Mouse (Mus musculus) heart, embryonic 15.5 days (tissue): ENCODE results near the gene Atp11a. TPM values are rescaled to one million over a fixed set of nuclear protein-coding genes. Genes with fewer than 3 reads are reported as not detected.

Experiments used
- ATAC-seq: fragments of 200-750 bp; cut with Nextera tagmentation; replicated peaks from 2 replicates; pipeline ENCODE4 v1.8.0; 2017; ENCODE audit warnings: low read depth, moderate TSS enrichment; ENCODE audit not compliant: insufficient number of reproducible peaks, insufficient read depth, low FRiP score
- H3K27ac ChIP-seq: fragments of 300-500 bp; sonication (generic); 2 replicates; pipeline ENCODE4 v1.5.1; 2015; ENCODE audit warnings: mild to moderate bottlenecking, inconsistent platforms
- H3K27me3 ChIP-seq: fragments of 300-500 bp; sonication (generic); 2 replicates; pipeline ENCODE4 v1.6.1; 2015; ENCODE audit warnings: inconsistent platforms
- H3K36me3 ChIP-seq: fragments of 300-500 bp; sonication (generic); 2 replicates; pipeline ENCODE4 v1.6.1; 2015; ENCODE audit warnings: mild to moderate bottlenecking, inconsistent platforms
- H3K4me1 ChIP-seq: fragments of 300-500 bp; sonication (generic); replicated peaks from 2 replicates; pipeline ENCODE4 v1.6.1; 2015; ENCODE audit warnings: inconsistent platforms
- H3K4me2 ChIP-seq: fragments of 300-500 bp; sonication (generic); 2 replicates; pipeline ENCODE4 v1.6.1; 2015; ENCODE audit warnings: inconsistent platforms, mild to moderate bottlenecking, moderate library complexity
- H3K4me3 ChIP-seq: fragments of 300-500 bp; sonication (generic); 2 replicates; pipeline ENCODE4 v1.5.1; 2015; ENCODE audit warnings: mild to moderate bottlenecking, inconsistent platforms
- H3K9ac ChIP-seq: fragments of 300-500 bp; sonication (generic); 2 replicates; pipeline ENCODE4 v1.6.1; 2015; ENCODE audit warnings: mild to moderate bottlenecking, inconsistent platforms
- H3K9me3 ChIP-seq: fragments of 300-500 bp; sonication (generic); replicated peaks from 2 replicates; pipeline ENCODE4 v1.6.1; 2016; ENCODE audit warnings: inconsistent platforms
- WGBS: fragments of 180-500 bp; shearing (Covaris S2); methylation state at CpG from one replicate; pipeline ENCODE4 v1.1.7; 2015; ENCODE audit warnings: mixed read lengths; 5-methylcytosine and 5-hydroxymethylcytosine counted together
- polyA plus RNA-seq: library from polyadenylated mRNA; unstranded; fragments of >200 nt; fragmentation: Nextera tagmentation; extraction: Ambion mirVana; gene quantifications from 2 replicates; pipeline ENCODE4 v1.2.1, GENCODE M21; 2015

The Atp11a gene
- polyA plus RNA-seq, 1 experiment from 2014 or later: 14.1 TPM

DNA sequence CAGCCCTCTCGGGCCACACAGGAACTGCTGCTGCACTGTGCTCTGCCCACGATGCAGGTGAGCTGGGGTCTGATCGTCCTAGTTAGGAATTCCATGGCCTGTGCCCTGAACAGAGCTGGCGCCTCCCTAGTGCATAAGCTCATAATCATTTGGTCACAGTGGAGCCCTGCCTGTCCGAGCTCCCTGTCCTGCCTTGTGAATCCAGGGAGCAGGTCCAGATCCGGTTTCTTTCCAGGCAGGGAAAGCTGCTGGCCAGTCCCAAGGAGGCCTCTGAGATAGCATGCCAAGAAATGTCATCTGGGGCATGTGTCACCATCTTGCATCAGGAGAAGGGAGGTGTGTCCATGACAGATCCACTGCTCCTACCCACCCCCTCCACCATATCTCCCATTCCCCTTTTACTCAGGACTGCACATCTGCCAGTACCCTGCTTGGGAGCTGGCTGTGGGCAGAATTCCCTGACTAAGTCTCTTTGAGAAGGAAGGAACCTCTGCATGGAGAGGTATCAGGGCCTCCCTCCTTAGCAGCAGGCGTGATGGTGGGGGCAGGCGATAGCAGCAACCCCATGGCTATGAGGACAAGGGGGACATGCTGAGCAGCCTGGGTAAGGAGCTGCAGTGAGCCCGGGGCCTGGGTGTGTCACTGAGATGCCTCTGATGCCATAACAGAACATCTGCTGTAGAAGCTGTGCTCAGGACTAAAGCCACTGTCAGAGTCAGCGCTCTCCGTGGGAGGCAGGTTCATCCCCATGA lies 138.1 kb downstream of the Atp11a start:
- Histone ChIP-seq H3K4me1 (peaks cover 11% of the 10 kb centered on the region; the same call in 1 of the 2 replicates), H3K27ac (no peak overlapping the region), H3K4me2 (no peak overlapping the region), H3K4me3 (no peak overlapping the region), H3K36me3 (no peaks in the 10 kb centered on the region), H3K9ac (no peak overlapping the region), H3K27me3 (0 out of 2 replicates have a peak, but pooled peaks cover 5% of the 10 kb centered on the region), H3K9me3 (no peaks in the 10 kb centered on the region)
- WGBS: 72% methylated on average over 11 of the region's 11 CpGs
- ATAC-seq: no peak

DNA sequence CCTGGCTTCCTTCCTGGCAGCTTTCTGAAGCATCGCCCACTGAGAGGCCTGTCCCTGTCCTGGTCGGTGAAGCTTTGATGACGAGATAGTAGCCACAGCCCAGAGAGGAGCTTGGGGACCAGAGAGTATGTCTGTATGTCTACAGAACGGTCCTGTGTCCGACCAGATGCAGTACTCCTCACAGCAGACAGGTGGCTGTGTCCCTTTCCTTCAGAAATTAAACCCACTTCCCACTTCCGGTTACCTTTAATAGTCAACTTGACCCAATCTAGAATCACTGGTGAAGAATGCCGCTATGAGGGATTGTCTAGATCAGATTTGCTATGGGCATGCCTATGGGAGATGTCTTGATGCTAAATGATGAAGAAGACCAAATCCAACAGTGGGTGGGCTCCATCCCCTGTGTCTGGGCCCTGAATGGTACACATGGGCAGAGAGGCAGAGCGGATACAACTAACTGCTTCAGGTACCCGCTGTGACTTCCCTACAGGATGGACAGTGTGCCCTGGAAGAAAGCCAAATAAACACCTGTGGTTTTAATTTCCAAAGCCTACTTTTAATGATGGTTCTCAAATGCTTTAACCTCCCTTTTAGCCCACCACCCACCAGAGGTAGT lies 138.8 kb downstream of the Atp11a start:
- no peak overlapping the region for H3K4me2 ChIP-seq
- no peaks in the 10 kb centered on the region for H3K36me3 ChIP-seq
- no peak overlapping the region for H3K27ac ChIP-seq
- 0 out of 2 replicates have a peak, but pooled peaks cover 5% of the 10 kb centered on the region for H3K27me3 ChIP-seq
- peaks cover 11% of the 10 kb centered on the region; the same call in 1 of the 2 replicates for H3K4me1 ChIP-seq
- no peak overlapping the region for H3K4me3 ChIP-seq
- H3K9me3 ChIP-seq: no peaks in the 10 kb centered on the region
- no peak for ATAC-seq
- H3K9ac ChIP-seq: no peak overlapping the region
- 64% methylated on average over 9 of the region's 9 CpGs for WGBS

DNA sequence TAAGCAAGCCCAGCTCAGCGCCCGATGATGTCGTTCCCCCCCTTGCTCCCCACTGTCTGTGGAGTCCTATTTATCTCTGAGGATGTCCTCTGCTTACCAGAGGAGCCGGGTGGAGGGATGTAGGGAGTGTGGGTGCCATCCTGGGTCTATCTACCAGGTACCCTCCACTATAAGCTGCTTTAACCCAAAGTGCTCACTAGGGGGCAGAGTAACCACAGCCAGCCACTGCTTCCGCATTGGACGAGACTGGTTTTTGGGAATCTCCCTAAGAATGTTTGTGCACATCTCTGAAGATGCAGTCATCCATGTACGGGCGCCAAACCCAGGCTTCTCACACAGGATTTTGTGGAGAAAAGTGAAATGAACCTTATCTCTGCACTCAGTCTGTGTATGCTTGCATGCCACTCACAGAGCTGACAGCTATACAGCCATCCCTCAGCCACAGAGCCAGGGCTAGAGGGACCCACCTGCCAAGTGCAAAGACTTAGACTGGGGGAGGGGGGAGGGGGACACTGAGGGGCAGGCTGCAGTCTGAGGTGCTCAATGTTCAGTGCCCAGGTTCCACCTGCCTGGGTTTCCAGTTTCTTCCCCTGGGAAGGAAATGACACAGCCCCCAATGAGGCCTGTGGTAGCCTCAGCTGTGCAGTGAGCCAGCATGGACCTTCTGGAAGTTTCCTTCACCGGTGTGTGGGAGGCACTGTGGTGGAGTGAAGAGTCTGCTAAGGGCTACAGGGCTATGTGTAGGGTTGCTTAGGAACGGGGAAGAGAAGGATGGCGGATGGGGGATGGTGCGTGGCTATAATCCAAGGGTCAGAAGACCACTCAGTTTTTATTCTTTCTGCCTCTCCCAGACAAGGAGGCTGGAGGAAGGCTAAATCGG lies 139.9 kb downstream of the Atp11a start:
- Histone ChIP-seq H3K27me3 (0 out of 2 replicates have a peak, but pooled peaks cover 5% of the 10 kb centered on the region), H3K4me2 (no peak overlapping the region), H3K9me3 (no peaks in the 10 kb centered on the region), H3K4me3 (no peak overlapping the region), H3K27ac (no peak overlapping the region), H3K9ac (no peak overlapping the region), H3K36me3 (no peaks in the 10 kb centered on the region), H3K4me1 (peaks cover 11% of the 10 kb centered on the region; the same call in 1 of the 2 replicates)
- 49% methylated on average over 13 of the region's 13 CpGs for WGBS
- ATAC-seq: no peak

DNA sequence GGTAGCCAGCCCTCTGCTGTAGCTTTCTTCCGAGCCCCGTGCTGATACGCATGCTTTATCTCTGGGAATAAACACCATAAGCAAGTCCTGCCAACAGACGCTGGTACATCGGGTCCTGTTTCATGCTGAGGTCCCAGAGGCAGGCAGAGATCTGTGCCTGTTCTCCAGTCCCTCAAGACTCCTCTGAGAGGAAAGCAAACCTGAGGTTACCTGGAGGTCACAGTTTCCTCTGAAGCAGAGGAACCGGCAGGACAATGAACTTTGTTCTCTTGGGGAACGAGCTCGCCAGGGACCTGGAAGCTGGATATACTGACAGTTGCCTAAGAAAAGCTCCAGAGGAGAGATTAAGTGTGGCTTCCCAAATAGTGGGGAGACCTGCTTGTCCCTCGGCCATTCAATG lies 141.0 kb downstream of the Atp11a start:
- Histone ChIP-seq H3K36me3 (no peaks in the 10 kb centered on the region), H3K27me3 (0 out of 2 replicates have a peak, but pooled peaks cover 7% of the 10 kb centered on the region), H3K9ac (no peak overlapping the region), H3K4me3 (no peak overlapping the region), H3K27ac (no peak overlapping the region), H3K9me3 (no peaks in the 10 kb centered on the region), H3K4me1 (peaks cover 11% of the 10 kb centered on the region; the same call in 1 of the 2 replicates), H3K4me2 (no peak overlapping the region)
- 37% methylated on average over 9 of the region's 9 CpGs for WGBS
- no peak for ATAC-seq

DNA sequence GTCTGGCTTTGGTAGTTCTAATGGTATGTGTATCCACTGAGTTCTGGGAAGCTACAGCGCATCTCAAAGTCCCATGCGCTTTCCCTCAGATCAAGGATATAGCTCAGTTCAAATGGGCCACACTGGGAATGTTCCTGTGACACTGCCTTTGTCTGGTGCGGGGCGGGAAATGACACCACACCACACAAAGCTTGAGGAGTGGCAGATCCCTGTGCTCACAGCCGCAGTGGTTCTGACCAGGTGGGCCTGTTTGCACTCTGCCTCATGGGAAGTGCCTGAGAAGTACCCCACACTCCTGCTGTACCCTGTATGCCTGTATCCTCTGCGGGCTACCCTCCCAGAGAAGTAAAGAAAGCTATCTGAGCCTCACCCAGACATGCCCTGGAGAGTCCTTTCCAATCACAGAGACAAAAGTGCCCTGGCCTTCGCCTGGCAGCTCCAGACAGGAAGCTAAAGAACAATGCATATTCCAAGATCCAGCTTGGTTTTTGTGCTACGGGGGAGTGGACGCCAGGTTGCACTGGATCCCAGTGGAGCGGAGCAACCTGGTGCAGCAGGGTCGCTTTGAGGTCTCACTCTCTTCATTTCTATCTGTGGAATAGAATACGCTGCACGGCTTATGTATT lies 147.1 kb downstream of the Atp11a start:
- H3K4me2 ChIP-seq: no peak overlapping the region
- WGBS: 74% methylated on average over 13 of the region's 13 CpGs
- no peak overlapping the region for H3K4me3 ChIP-seq
- 0 out of 2 replicates have a peak, but pooled peaks cover 11% of the 10 kb centered on the region for H3K27me3 ChIP-seq
- peaks cover 5% of the 10 kb centered on the region for H3K4me1 ChIP-seq
- H3K36me3 ChIP-seq: no peaks in the 10 kb centered on the region
- H3K9ac ChIP-seq: no peak overlapping the region
- no peaks in the 10 kb centered on the region for H3K9me3 ChIP-seq
- H3K27ac ChIP-seq: peak overlapping the region; percentile 27
- ATAC-seq: no peak; the same call in 1 of the 2 replicates

DNA sequence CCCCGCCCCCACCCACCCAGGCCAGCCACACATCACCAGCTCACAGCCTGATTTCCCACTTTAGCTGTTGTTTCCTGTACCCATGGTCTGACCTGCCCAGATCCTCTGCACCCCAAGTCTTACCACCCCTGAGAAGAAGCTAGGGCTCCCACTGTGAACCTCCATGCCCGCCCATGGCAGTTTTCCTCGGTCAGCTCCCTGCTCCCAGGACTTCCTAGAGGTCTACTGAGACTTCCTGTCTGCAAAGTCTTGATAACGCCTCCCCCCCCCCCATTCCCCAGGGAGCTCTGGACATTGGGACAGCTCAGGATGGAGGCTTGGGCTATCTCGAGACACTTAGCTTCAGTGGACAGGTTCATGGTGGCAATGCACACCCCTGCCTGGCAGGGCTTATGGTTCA lies 148.3 kb downstream of the Atp11a start:
- Histone ChIP-seq H3K27me3 (0 out of 2 replicates have a peak, but pooled peaks cover 11% of the 10 kb centered on the region), H3K9ac (no peak overlapping the region), H3K4me2 (no peak overlapping the region), H3K27ac (peak overlapping the region; percentile 27), H3K9me3 (no peaks in the 10 kb centered on the region), H3K36me3 (no peaks in the 10 kb centered on the region), H3K4me1 (peaks cover 5% of the 10 kb centered on the region), H3K4me3 (no peak overlapping the region)
- ATAC-seq: peak; percentile 18; the same call in 1 of the 2 replicates
- WGBS: 56% methylated on average over 5 of the region's 5 CpGs

DNA sequence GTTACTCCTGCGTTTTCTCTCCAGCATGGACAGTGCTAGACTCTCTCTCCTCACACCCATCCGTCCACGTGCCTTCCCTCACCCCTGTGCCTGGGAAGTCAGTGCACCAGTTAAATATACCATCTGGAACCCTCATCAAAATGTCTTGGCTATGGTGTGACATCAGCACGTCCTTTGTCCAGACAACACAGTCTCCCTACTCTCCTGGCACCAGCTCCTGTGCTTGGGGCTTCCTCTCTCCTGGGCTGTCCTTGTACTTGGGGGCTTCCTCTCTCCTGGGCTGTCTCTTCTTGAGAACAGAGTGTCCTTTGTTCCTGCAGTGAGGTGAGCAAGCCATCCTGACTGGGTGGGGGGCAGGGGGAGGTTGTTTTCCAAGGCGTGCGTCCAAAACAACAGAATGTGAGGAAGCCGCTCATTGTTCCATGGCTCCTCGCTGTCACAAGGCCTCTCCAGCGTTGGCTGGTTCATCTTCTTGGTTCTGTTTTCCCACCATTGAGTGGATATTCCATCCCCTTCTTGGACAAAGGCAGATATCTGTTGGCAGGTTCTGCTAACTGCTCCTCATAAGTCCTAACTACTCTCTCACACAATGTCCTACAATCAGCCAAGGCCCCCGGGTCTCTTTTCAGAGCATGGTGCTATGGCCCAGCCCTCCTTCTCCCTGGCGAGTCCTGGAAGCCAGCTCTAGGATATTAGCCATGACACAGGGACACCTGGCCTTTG lies 148.9 kb downstream of the Atp11a start:
- Histone ChIP-seq H3K27me3 (0 out of 2 replicates have a peak, but pooled peaks cover 11% of the 10 kb centered on the region), H3K4me1 (peaks cover 5% of the 10 kb centered on the region), H3K27ac (peak overlapping the region; percentile 64), H3K4me2 (no peak overlapping the region), H3K4me3 (no peak overlapping the region), H3K9ac (no peak overlapping the region), H3K9me3 (no peaks in the 10 kb centered on the region), H3K36me3 (no peaks in the 10 kb centered on the region)
- WGBS: 65% methylated on average over 11 of the region's 11 CpGs
- peak; percentile 61; the same call in 1 of the 2 replicates for ATAC-seq

DNA sequence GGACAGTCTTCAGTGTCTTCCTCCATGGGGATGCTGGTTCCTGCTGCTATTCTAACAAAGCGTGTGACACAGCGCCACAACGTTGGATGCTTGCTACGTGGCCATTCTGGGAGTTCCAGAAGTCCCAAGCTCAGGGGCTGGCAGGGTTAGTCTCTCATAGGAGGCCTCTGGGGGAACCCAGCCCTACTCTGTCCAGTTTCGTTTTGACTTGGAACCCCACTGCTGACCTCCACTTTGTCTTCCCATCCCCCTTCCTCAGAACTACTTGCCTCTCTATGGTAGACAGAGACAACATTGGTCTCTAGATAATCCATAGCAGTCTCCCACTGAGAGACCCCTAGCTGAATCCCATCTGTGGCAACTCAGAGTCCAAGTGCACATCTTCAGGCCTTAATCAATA lies 149.8 kb downstream of the Atp11a start:
- no peaks in the 10 kb centered on the region for H3K36me3 ChIP-seq
- H3K9ac ChIP-seq: no peak overlapping the region
- H3K9me3 ChIP-seq: no peaks in the 10 kb centered on the region
- 81% methylated on average over 5 of the region's 5 CpGs for WGBS
- H3K27me3 ChIP-seq: 0 out of 2 replicates have a peak, but pooled peaks cover 11% of the 10 kb centered on the region
- peak overlapping the region; percentile 64 for H3K27ac ChIP-seq
- H3K4me1 ChIP-seq: peaks cover 5% of the 10 kb centered on the region
- no peak overlapping the region for H3K4me3 ChIP-seq
- no peak overlapping the region for H3K4me2 ChIP-seq
- ATAC-seq: no peak

DNA sequence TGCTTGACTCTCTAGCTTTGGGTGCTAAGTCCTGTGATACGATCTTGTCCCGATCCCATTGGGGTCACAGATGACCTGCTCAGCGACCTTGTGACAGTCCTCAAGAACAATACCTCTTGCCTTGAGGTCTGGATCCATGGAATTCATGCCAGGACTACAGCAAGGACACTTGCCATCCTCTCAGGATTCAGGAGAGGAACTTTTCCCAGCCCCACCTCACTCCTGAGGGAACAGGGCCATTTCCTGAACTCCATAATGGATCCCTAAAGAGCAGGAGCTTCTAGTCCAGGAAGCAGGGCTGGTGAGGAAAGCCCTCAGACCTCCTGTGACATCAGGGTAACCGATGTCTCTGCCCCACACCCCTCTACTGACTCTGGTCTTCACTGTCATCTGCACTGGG lies 150.9 kb downstream of the Atp11a start:
- no peak overlapping the region for H3K9ac ChIP-seq
- H3K9me3 ChIP-seq: no peaks in the 10 kb centered on the region
- peaks cover 5% of the 10 kb centered on the region for H3K4me1 ChIP-seq
- no peak overlapping the region for H3K4me2 ChIP-seq
- WGBS: 64% methylated on average over 4 of the region's 4 CpGs
- no peak for ATAC-seq
- no peaks in the 10 kb centered on the region for H3K36me3 ChIP-seq
- 0 out of 2 replicates have a peak, but pooled peaks cover 5% of the 10 kb centered on the region for H3K27me3 ChIP-seq
- H3K4me3 ChIP-seq: no peak overlapping the region
- H3K27ac ChIP-seq: no peak overlapping the region

DNA sequence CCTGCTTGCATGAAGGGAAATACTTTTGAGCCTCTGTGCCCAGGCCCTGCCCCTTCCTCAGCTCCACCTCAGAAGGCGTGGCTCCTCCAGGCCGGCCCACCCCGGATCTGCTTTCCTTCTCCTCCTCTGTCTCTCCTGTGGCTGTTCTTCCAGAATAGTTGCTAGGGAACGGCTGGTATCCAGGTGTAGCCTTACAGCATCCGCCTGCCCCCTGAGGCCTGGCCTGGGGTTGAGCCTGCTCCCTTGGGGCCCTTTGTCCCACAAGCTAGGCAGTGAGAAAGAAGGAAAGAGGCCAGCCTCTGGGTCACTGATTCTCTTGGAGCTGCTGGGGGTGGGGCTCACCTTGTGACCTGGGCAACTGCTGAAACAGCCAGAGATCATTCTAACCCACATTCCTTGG lies 155.2 kb downstream of the Atp11a start:
- H3K27me3 ChIP-seq: peaks cover 14% of the 10 kb centered on the region
- H3K9ac ChIP-seq: no peak overlapping the region
- no peak overlapping the region for H3K27ac ChIP-seq
- WGBS: 45% methylated on average over 5 of the region's 5 CpGs
- H3K4me3 ChIP-seq: no peak overlapping the region
- no peak overlapping the region for H3K4me2 ChIP-seq
- no peaks in the 10 kb centered on the region for H3K9me3 ChIP-seq
- H3K36me3 ChIP-seq: no peaks in the 10 kb centered on the region
- ATAC-seq: no peak
- peaks cover 18% of the 10 kb centered on the region for H3K4me1 ChIP-seq
